Mouse (Mus musculus): ENCODE measurements around the gene Astn2.

DNA sequence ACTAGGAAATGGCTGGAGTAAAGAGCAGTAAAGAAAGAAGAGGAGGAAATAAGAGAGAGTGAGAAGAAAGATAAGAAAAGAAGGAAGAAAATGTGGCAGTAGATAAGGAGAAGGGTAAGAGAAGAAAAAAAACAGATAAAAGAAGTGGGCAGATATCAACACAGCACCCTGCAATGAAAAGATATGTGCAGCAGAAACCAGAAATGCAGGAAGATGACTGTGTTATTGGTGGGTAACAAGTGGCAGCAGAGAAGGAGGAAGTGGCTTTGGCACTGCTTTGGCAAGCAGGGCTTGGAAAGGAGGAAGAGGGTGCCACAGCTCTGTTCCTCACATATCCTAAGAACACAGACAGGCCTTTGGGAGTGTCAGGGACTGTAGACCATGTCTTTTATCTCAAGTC is 347.2 kb downstream of the Astn2 start:
- no peak for TF ChIP-seq MYOD1 (IDR thresholded peaks at IDR 0.05; ENCODE audit: control insufficient read depth, insufficient read length, low read depth)
- no peak for TF ChIP-seq CTCF (IDR thresholded peaks at IDR 0.05; ENCODE audit: control insufficient read depth, insufficient read depth, insufficient read length)
- TF ChIP-seq MYOG (IDR thresholded peaks at IDR 0.05; ENCODE audit: control insufficient read depth, extremely low read depth, insufficient read length), result no peak
- TF ChIP-seq USF1 (IDR thresholded peaks at IDR 0.05; ENCODE audit: low read depth), result no peak
- TF ChIP-seq MAX (IDR thresholded peaks at IDR 0.05), result no peak
- no peak for TF ChIP-seq CEBPB (IDR thresholded peaks at IDR 0.05; ENCODE audit: low read depth)
